Mouse (Mus musculus) olfactory bulb, adult 2 months (tissue): ENCODE measurements at regions not wholly inside any gene's neighbourhood (a gene's known extent, or its start where the extent isn't known, plus 50 kb on each side); places are given as distances from the start of the nearest gene placed in this dataset.

Experiments used
- CTCF ChIP-seq: fragments of 200-500 bp; IDR thresholded peaks from 2 replicates; pipeline ENCODE4 v1.5.1; 2012; ENCODE audit warnings: low read depth, mild to moderate bottlenecking, low read length, moderate library complexity; ENCODE audit not compliant: insufficient read depth
- POLR2A ChIP-seq: fragments of 200-500 bp; IDR thresholded peaks from 2 replicates; pipeline ENCODE4 v1.6.1; 2012; ENCODE audit warnings: mild to moderate bottlenecking, low read depth, low read length, moderate library complexity; ENCODE audit not compliant: insufficient read depth

DNA sequence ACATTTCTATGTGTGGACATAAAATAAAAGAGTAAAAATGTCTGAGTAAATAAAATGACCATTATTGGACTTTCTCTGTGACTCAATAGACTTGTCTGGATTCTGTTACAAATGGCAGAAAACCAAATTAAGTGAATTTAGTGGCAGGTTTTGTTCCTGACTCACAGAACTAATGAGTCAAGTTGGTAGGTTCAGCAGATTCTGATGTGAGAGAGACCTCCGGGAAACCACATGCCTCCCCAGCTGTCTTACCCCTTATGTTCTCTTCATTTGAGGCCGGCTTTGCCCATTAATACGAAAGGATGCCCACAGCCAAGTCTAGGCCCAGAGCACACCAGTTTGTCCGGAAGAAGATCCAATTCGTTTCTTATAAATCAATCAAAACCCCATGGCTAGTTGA is 59.4 kb upstream of the Rbms1 start:
- no peak for TF ChIP-seq CTCF
- TF ChIP-seq POLR2A: no peak
